Mouse (Mus musculus) brain, embryonic 14.5 days (tissue): ENCODE data around the gene Tgif2.

Experiments used
- CTCF ChIP-seq: fragments of 200-500 bp; IDR thresholded peaks from 2 replicates; pipeline ENCODE4 v1.5.1; 2012; ENCODE audit warnings: inconsistent platforms, mild to moderate bottlenecking, moderate library complexity, borderline replicate concordance; ENCODE audit not compliant: insufficient read depth, insufficient read length; ENCODE audit errors: extremely low read depth
- POLR2A ChIP-seq: fragments of 200-500 bp; IDR thresholded peaks from 2 replicates; pipeline ENCODE4 v1.6.1; 2012; ENCODE audit warnings: mild to moderate bottlenecking, inconsistent platforms, borderline replicate concordance; ENCODE audit not compliant: poor library complexity, insufficient read depth, insufficient read length, severe bottlenecking; ENCODE audit errors: extremely low read depth

GRCm38 (mm10) chr2:156834336-156834735, 5.5 kb upstream of the Tgif2 start:
- TF ChIP-seq CTCF (no peak), POLR2A (no peak)
